Mouse (Mus musculus): ENCODE data around the gene Rras.

Rras gene

GRCm38 (mm10) chr7:45053931-45054510 is 36.3 kb downstream of the Rras start:
- DNase-seq: peak; percentile 90 to 93

- no peak for DNase-seq
Measured at GRCm38 (mm10) chr7:45056329-45056971, 38.7 kb downstream of the Rras start.

GRCm38 (mm10) chr7:45056972-45057348 is 39.2 kb downstream of the Rras start:
- no peak for DNase-seq

- peak in 1 of 2 experiments; percentile 32 for DNase-seq
Measured at GRCm38 (mm10) chr7:45058607-45059571, 41.1 kb downstream of the Rras start.

GRCm38 (mm10) chr7:45060632-45061122 is 42.9 kb downstream of the Rras start:
- DNase-seq: no peak

- peak in 1 of 2 experiments; percentile 55 for DNase-seq
Measured at GRCm38 (mm10) chr7:45061532-45062075, 43.8 kb downstream of the Rras start.

- DNase-seq: peak; percentile 94 to 95
Measured at GRCm38 (mm10) chr7:45062239-45062835, 44.6 kb downstream of the Rras start, which contains the start of the genes Nosip and Prrg2. Nosip (plus strand) TSS chr7:45062429. Prrg2 (minus strand) TSS chr7:45062677.

- DNase-seq: no peak
Measured at GRCm38 (mm10) chr7:45067190-45067999, 49.6 kb downstream of the Rras start.

GRCm38 (mm10) chr7:45068000-45068318 is 50.2 kb downstream of the Rras start:
- DNase-seq: peak in 1 of 2 experiments; percentile 65

GRCm38 (mm10) chr7:45069671-45070070 is 51.9 kb downstream of the Rras start:
- DNase-seq: no peak

Data from cerebellum, postnatal 25 days (tissue).